Mouse (Mus musculus): ENCODE measurements around the gene Csrnp1. TPM values are rescaled to one million over a fixed set of nuclear protein-coding genes. Genes with fewer than 3 reads are reported as not detected.

The Csrnp1 gene
- polyA plus RNA-seq, 1 experiment: 50.5 TPM

- no peak for TF ChIP-seq CTCF (IDR thresholded peaks at IDR 0.05; ENCODE audit: extremely low read depth, insufficient read depth, insufficient read length, insufficient replicate concordance)
- no peak for TF ChIP-seq POLR2A (IDR thresholded peaks at IDR 0.05; ENCODE audit: low read depth, low read length)
- H3K4me3 ChIP-seq (ENCODE audit: extremely low read depth, insufficient read depth, insufficient read length): no peak overlapping the region
- no peaks in the 10 kb centered on the region for H3K27me3 ChIP-seq (ENCODE audit: control insufficient read depth, insufficient read depth, low read length)
- peaks cover 39% of the 10 kb centered on the region for H3K36me3 ChIP-seq (ENCODE audit: control insufficient read depth, insufficient read depth, low read length)
- H3K27ac ChIP-seq (ENCODE audit: insufficient read depth, low read length): no peak overlapping the region
- 90% methylated on average over 7 of the region's 7 CpGs for WGBS
- no peak for DNase-seq (ENCODE audit: low read depth in 1 of 2, low spot score in 2 of 2)
- H3K4me1 ChIP-seq (ENCODE audit: control insufficient read depth, insufficient read depth, insufficient read length): no peaks in the 10 kb centered on the region
These were observed 13.4 kb downstream of the Csrnp1 start for GRCm38 (mm10) chr9:119970763-119971656.

DNA sequence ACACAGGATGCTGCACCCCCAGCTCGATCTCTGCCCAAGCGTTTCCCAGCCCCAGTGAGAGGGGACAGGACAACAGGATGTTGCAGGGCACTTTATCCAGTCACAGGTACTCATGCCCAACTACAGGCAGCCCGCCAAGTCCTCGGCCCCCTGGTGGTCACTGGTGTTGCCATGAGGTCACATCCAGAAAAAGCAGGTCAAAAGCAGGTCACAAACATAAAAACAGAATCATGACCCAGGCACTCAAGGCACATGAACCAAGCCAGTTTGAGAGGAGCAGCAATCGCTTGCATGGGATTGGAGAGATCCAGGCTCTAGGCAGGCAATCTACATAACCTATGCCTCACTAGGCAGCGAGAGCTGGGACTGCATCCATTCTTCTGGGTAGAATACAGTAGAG, 14.2 kb downstream of the Csrnp1 start:
- DNase-seq (ENCODE audit: low read depth in 1 of 2, low spot score in 2 of 2): peak in 1 of 2 experiments; percentile 38
- H3K27ac ChIP-seq (ENCODE audit: insufficient read depth, low read length): no peak overlapping the region
- peaks cover 38% of the 10 kb centered on the region for H3K36me3 ChIP-seq (ENCODE audit: control insufficient read depth, insufficient read depth, low read length)
- H3K4me1 ChIP-seq (ENCODE audit: control insufficient read depth, insufficient read depth, insufficient read length): no peaks in the 10 kb centered on the region
- TF ChIP-seq POLR2A (IDR thresholded peaks at IDR 0.05; ENCODE audit: low read depth, low read length): no peak
- peak; percentile 36; the same call in 1 of the 2 replicates for TF ChIP-seq CTCF (IDR thresholded peaks at IDR 0.05; ENCODE audit: extremely low read depth, insufficient read depth, insufficient read length, insufficient replicate concordance)
- 52% methylated on average over 6 of the region's 6 CpGs for WGBS
- no peaks in the 10 kb centered on the region for H3K27me3 ChIP-seq (ENCODE audit: control insufficient read depth, insufficient read depth, low read length)
- no peak overlapping the region for H3K4me3 ChIP-seq (ENCODE audit: extremely low read depth, insufficient read depth, insufficient read length)

GRCm38 (mm10) chr9:119969811-119970210, 14.6 kb downstream of the Csrnp1 start:
- WGBS: 86% methylated on average over 7 of the region's 7 CpGs

DNA sequence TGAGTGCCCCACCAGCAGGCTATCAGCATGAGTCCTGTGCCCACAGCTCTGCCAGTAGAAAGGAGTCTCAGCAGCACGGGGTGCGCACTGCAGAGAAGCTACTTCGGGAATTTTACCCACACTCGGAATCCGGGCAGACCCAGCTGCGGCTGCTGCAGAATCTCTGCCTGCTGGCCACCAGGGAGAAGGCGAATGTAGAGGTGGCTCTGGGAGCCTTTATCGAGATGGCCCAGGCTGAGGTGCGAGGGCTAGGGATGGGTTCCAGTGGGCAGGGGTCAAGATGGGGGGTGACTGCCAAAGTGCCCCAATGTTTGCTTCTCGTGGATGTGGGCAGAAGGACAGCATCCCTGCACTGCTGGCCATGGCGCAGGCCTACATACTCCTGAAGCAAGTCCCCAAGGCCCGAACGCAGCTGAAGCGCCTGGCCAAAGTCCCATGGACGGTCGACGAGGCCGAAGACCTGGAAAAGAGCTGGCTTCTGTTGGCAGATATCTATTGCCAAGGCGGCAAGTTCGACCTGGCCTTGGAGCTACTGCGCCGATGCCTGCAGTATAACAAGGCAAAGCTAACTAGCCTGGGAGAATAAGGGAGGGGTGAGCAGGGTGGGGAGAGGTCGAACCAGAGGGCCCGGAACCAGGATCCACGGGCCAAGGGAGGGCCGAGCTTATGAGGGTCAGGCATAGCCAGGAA, 18.1 kb downstream of the Csrnp1 start:
- TF ChIP-seq CTCF (IDR thresholded peaks at IDR 0.05; ENCODE audit: extremely low read depth, insufficient read depth, insufficient read length, insufficient replicate concordance) (no peak), POLR2A (IDR thresholded peaks at IDR 0.05; ENCODE audit: low read depth, low read length) (no peak)
- WGBS: 94% methylated on average over 26 of the region's 26 CpGs
- DNase-seq (ENCODE audit: low read depth in 1 of 2, low spot score in 2 of 2): no peak

More at GRCm38 (mm10) chr9:119969811-119970210, 14.6 kb downstream of the Csrnp1 start:
- no peak for DNase-seq (ENCODE audit: low read depth in 1 of 2, low spot score in 2 of 2)
- TF ChIP-seq CTCF (IDR thresholded peaks at IDR 0.05; ENCODE audit: extremely low read depth, insufficient read depth, insufficient read length, insufficient replicate concordance): no peak
- no peak for TF ChIP-seq POLR2A (IDR thresholded peaks at IDR 0.05; ENCODE audit: low read depth, low read length)
- Histone ChIP-seq H3K27ac (ENCODE audit: insufficient read depth, low read length) (no peak overlapping the region), H3K27me3 (ENCODE audit: control insufficient read depth, insufficient read depth, low read length) (no peaks in the 10 kb centered on the region), H3K36me3 (ENCODE audit: control insufficient read depth, insufficient read depth, low read length) (peaks cover 35% of the 10 kb centered on the region), H3K4me3 (ENCODE audit: extremely low read depth, insufficient read depth, insufficient read length) (no peak overlapping the region), H3K4me1 (ENCODE audit: control insufficient read depth, insufficient read depth, insufficient read length) (no peaks in the 10 kb centered on the region)

DNA sequence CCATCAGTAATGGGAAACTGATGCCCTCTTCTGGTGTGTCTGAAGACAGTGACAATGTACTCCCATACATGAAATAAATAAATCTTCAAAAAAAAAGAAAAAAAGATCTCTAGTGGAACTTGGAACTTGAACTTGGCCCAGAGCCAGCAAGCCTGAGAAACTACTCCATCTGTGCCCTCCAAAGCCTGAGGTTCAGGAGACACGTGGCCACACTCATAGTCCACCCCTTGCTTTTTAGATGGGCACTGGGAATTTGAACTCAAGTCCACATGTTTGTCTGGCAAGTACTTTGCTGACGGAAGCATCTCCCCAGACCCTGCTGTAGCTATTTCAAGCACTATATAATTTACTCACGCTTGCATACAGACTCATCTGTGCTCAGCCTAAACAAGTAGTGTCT, 19.3 kb downstream of the Csrnp1 start:
- Histone ChIP-seq H3K4me3 (ENCODE audit: extremely low read depth, insufficient read depth, insufficient read length) (no peak overlapping the region), H3K36me3 (ENCODE audit: control insufficient read depth, insufficient read depth, low read length) (no peaks in the 10 kb centered on the region; the same call in 1 of the 2 replicates), H3K4me1 (ENCODE audit: control insufficient read depth, insufficient read depth, insufficient read length) (peaks cover 2% of the 10 kb centered on the region; the same call in 1 of the 2 replicates), H3K27ac (ENCODE audit: insufficient read depth, low read length) (no peak overlapping the region), H3K27me3 (ENCODE audit: control insufficient read depth, insufficient read depth, low read length) (no peaks in the 10 kb centered on the region)
- 72% methylated on average over 3 of the region's 3 CpGs for WGBS
- no peak for DNase-seq (ENCODE audit: low read depth in 1 of 2, low spot score in 2 of 2)
- TF ChIP-seq CTCF (IDR thresholded peaks at IDR 0.05; ENCODE audit: extremely low read depth, insufficient read depth, insufficient read length, insufficient replicate concordance) (no peak), POLR2A (IDR thresholded peaks at IDR 0.05; ENCODE audit: low read depth, low read length) (no peak)

More for the DNA sequence above, 18.1 kb downstream of the Csrnp1 start:
- Histone ChIP-seq H3K27me3 (ENCODE audit: control insufficient read depth, insufficient read depth, low read length) (no peaks in the 10 kb centered on the region), H3K4me3 (ENCODE audit: extremely low read depth, insufficient read depth, insufficient read length) (no peak overlapping the region), H3K4me1 (ENCODE audit: control insufficient read depth, insufficient read depth, insufficient read length) (peaks cover 2% of the 10 kb centered on the region; the same call in 1 of the 2 replicates), H3K27ac (ENCODE audit: insufficient read depth, low read length) (no peak overlapping the region), H3K36me3 (ENCODE audit: control insufficient read depth, insufficient read depth, low read length) (peaks cover 5% of the 10 kb centered on the region)

DNA sequence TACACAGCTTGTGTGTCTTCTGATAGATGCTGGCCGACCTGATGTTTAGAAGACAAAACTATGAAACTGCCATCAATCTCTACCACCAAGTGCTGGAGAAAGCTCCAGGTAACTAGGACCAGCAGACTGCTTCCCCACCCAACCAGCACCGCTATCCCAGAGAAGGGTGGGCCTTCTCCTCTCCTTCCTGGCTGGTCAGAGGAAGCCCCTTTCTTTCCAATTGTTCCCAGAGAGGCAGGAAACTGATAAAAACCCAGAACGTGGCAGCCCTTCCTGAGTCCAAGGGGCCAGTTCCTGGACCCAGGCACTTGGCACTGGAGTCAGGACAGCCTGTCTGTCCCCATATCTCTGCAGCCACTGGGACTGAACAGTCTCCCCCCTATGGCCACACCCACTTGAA, 20.3 kb downstream of the Csrnp1 start:
- Histone ChIP-seq H3K4me1 (ENCODE audit: control insufficient read depth, insufficient read depth, insufficient read length) (peaks cover 2% of the 10 kb centered on the region; the same call in 1 of the 2 replicates), H3K27ac (ENCODE audit: insufficient read depth, low read length) (no peak overlapping the region), H3K27me3 (ENCODE audit: control insufficient read depth, insufficient read depth, low read length) (no peaks in the 10 kb centered on the region), H3K36me3 (ENCODE audit: control insufficient read depth, insufficient read depth, low read length) (no peaks in the 10 kb centered on the region), H3K4me3 (ENCODE audit: extremely low read depth, insufficient read depth, insufficient read length) (no peak overlapping the region)
- DNase-seq (ENCODE audit: low read depth in 1 of 2, low spot score in 2 of 2): no peak
- 77% methylated on average over 3 of the region's 3 CpGs for WGBS
- TF ChIP-seq CTCF (IDR thresholded peaks at IDR 0.05; ENCODE audit: extremely low read depth, insufficient read depth, insufficient read length, insufficient replicate concordance) (no peak), POLR2A (IDR thresholded peaks at IDR 0.05; ENCODE audit: low read depth, low read length) (no peak)
